Mouse (Mus musculus): Measurements from ENCODE around the gene Gpr26. TPM values are rescaled to one million over a fixed set of nuclear protein-coding genes. Genes with fewer than 3 reads are reported as not detected.

The Gpr26 gene
- total RNA-seq, 2 experiments from 2014 or later = not detected

DNA sequence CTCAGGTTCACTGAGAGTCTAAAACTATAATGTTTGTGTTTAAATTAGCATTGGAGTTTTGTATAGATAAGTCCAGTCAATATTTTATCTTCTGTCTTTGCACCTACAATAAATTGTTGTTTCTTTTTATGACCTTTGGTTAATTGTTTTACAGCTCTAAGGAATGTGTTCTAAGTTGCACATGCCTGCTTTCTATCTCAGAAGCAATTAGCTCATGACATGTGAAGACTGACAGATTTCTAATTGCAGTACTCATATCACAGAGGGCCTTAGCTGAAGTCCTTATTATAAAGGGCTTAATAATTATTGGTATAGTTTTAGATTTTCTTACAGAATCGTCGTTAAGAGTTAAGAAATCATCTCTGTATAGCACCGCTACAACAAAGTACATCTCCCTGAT lies 49.7 kb downstream of the Gpr26 start:
- intact Hi-C loops (cut with DNase I) = no loop called here

DNA sequence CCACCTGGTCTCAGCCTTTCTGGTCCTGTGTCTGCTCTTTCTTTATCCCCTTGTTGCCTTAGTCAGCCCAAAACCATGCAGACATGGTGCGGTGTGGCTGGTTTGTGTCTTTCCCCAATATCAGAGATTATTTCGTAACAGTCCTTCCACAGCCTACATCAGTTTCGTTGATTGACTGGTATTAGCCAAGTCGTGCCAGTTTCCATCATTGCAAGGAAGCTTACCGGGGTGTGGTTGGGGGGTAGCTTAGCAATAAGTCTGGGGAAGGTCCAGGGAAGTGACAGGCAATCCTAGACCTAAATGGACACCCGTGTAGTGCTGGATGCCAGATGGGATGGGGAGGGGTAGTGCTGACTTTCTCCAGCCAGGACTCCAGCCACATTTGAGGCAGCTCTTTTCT lies 59.3 kb downstream of the Gpr26 start:
- no peak for DNase-seq
- intact Hi-C loops (cut with DNase I) = no loop called here

More for the DNA sequence above, 49.7 kb downstream of the Gpr26 start:
- DNase-seq = no peak

DNA sequence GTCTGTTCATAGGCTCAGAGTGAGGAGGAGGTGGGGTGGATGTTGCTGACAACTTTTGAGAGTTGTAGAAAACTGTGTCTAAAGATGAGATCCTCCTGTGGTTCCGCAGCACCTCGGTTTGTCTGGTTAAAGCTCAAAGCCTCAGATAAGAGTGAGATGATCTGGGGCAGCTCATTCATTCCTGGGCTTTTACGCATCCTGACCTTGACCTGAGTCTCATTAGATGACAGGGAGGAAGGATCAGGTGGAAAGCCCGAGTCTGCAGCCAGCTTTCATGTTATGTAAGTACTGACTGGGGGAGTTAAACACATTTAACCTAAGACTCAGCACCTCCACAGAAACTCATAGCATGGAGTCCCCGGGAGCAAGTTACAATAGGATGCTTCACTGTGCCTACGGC lies 60.4 kb downstream of the Gpr26 start:
- no peak for DNase-seq
- intact Hi-C loops (cut with DNase I) = no loop called here

DNA sequence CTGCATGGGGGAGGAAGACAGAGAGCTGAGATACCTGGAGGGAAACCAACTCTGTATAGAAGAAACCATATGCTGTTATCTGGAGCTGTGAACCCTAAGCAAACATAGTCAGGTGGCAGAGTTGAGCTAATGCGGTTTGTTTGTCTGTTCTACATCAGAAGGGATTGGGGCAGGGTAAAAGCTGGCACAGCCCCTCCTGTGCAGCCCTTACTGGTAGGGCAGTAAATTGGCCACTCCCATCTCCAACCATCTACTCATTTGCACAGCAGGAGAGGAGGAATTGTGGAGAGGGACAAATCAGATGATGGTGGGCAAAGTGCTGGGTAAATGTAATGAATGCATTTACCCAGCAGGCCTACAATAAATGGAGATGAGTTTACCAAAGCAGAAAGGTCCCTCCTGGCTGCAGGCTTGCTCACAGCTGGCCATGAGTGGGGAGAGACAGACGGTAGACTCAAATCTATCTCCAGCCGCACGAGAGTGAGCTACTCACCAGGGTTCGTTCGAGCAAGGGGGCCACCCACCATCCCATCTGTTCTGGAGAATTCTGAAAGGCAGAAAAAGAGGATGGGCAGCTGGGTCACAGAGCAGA lies 65.8 kb downstream of the Gpr26 start:
- DNase-seq = no peak
- intact Hi-C loops (cut with DNase I) = no loop called here

Other genes starting within 250 kb of the Gpr26 start
- 1 to 10 TPM; 6.9 to 7.6 TPM for gene Cpxm2, start 188.3 kb downstream of the Gpr26 start, total RNA-seq (2021)

All from gastrocnemius, postnatal 36 days (tissue).